Mouse (Mus musculus): ENCODE data around the gene Olfr659.

Gene Olfr659

DNA sequence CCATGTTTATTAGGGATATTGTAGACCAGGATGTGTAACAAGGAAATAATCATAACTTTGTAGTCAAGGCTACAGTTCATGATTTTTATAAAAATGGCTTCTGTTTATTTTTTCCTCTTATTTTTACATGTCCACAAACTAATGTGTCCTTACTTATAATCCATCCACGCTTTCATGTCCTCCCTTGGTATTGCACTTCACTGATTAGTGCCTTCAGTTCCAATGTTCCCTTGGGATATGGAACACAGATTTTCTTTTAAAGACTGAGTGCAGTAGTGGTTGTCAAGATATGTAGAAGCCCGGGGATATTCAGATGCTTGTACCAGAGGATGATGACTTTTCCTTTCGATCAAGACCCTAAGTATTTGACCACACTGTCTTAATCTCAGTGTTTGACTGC is at the start of gene Olfr659:
Gene Olfr659, plus strand, starts transcription at position 301 of the 400 bp plus-strand sequence.
- no peak for DNase-seq

DNA sequence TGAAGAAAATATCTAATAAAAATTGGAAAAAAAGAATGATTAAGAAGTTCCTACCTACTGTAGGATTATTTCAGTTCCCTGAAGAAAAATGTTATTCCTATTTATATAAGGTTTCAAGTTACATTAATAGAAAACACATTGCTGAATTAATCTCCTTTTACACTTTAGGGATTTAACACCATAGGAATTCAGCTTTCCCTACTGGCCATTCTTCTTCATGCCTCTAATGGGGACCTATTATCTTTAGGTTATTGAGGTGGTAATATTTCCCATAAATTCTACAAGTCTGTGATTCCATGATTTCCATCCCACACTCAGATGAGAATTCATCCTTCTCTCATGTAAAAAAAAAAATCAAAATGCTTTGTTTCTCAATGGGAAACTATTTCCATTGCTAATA is 42.1 kb upstream of the Olfr659 start, which contains the start of gene Olfr657:
Gene Olfr657, plus strand, starts transcription at position 301 of the 400 bp plus-strand sequence.
- no peak for DNase-seq

DNA sequence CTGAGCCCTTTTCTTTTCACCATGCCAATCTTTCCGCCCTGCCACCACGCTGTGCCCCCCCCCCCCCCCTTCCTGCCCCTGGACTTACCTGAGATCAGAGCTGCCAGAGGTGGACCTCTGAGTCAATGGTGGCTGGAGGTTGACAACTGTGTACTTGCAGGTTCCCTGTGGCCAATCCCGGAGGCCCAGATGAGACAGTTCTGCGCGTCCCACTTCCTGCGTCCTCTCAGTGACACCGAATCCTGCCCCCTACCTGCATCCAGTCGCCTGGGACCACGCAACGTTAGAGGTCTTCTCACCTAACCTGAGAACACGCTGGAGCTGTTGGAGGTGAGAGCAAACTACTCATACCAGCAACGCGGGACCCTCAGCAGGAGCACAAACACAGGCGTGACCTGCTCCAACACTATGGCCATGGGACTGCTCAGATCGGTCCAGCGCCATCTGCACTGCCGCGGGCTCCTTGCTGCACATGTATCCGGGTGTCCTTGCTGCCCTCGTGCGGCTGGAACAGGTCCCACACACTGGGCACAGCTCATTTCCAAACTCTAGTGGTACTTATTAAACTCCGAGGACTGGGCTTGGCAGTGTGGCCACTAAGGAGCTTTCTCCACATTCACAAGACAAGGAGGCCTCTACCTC is 19.6 kb upstream of the Olfr659 start, which contains the start of gene Olfr658:
Gene Olfr658, minus strand, starts transcription at position 465 of the 642 bp plus-strand sequence.
- DNase-seq, result peak; percentile 13

DNA sequence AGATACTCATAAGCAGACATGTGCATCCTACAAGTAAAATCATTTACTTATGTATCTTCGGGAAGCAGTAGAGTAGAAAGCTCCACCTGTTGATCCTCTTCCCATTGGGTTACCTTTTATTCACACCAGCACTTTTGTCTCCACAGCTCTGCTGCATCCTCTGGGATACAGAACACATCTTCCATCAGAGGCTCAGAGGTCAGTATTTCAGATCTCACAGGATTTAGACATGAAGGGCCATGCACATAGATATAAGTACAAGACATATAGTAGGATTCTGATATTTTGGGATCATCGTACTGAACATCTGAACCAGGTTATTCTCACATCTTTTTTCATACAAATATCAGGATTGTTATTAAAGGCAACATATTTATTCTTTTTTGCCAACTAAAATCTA is 19.6 kb downstream of the Olfr659 start, which contains the start of gene Olfr661:
Gene Olfr661, plus strand, starts transcription at position 301 of the 400 bp plus-strand sequence.
- DNase-seq, result no peak

Data from thymus, postnatal 14 days (tissue).